9 mouse cellular contexts compared by ENCODE assay signal in the genomic region with DNA sequence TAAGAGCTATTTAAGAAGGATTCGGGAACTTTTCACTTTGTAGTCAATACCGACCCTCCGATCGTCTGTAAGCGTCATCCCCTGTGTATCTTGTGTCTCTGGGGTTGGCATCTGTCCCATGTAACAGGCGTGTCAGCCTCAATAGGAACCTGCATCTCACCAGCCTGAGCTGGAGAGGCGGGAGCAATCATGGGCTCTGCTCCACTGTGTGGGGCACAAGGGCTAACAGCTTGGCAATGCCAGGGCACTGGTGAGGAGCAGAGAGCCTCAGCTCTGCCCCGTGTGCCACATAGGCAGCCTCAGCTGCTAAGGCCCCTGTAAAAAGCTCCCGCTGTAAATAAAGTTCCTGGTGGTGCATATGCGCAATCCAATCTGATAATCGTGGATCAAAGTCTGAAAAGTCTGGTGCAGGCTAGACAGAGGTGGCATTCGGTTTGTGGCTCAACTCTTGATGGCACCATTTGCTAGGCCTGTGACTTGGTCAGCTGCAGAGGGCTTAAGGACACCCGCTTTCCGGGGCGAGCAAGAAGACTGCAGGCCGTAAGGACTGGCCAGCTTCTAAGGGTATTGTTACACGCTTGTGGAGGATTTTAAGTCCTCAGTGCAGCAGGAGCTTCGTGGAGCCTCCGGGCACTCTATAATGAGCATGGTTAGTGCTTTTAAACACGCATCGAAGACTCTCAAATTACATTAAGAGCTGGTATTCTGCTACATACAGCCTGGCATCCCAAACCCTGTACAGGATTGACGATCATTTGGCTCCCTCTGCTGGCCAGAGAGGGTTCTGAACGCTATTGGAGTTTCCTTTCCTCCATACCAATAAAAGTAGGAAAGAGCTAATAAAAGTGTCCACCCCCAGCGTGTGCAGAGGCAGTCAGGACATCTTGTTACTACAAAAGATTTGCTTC. TPM values are rescaled to one million over a fixed set of nuclear protein-coding genes. Genes with fewer than 3 reads are reported as not detected.
DNase-seq lines count a peak whose midpoint lies in the region; ATAC-seq and TF ChIP-seq lines count a peak whose summit lies in the region.
"Had no signal": no experiment of that assay in that cellular context is flagged by ENCODE, and none has a peak within 500 bp of the region (broad histone marks: within the 10 kb centered on the region; RNA-seq: fewer than 3 reads in every experiment).

No protein-coding gene starts in this region.

- H3K9ac ChIP-seq in forebrain, embryonic 15.5 days (replicated peaks), result no peak overlapping the region; the same call in 1 of the 2 replicates
- H3K9ac ChIP-seq in lung, embryonic 14.5 days, result no peak overlapping the region

- no peak overlapping the region for H3K27ac ChIP-seq in forebrain, embryonic 15.5 days (replicated peaks)
- no peak overlapping the region for H3K27ac ChIP-seq in lung, embryonic 14.5 days (ENCODE audit: low read depth)

- peak; percentile 90 for ATAC-seq in forebrain, embryonic 15.5 days (replicated peaks)
- peak; percentile 50 for ATAC-seq in lung, embryonic 14.5 days (ENCODE audit: insufficient read depth)

- 33% methylated on average over 24 of the region's 24 CpGs for WGBS in forebrain, embryonic 15.5 days
- 46% methylated on average over 24 of the region's 24 CpGs for WGBS in lung, embryonic 14.5 days

- peaks cover 12% of the 10 kb centered on the region for H3K4me1 ChIP-seq in forebrain, embryonic 15.5 days
- peaks cover 24% of the 10 kb centered on the region for H3K4me1 ChIP-seq in lung, embryonic 14.5 days (ENCODE audit: insufficient read depth)

- peak; percentile 79 for DNase-seq in ES-CJ7 (ENCODE audit: low read depth, low spot score)
- DNase-seq in cerebellum, adult 11 months, result peak; percentile 65
- peak; percentile 81 to 85 for DNase-seq in heart, postnatal 36 days
- DNase-seq in layer of hippocampus, adult 18-20 months (ENCODE audit: low spot score in 2 of 2), result peak; percentile 77 to 91
- DNase-seq in lung, embryonic 14.5 days, result peak; percentile 98
- DNase-seq in ovary, postnatal 14 days (ENCODE audit: low spot score), result peak; percentile 87
- peak; percentile 51 to 81 for DNase-seq in thymus, postnatal 10 days (ENCODE audit: low spot score in 2 of 2)

- H3K4me3 ChIP-seq in forebrain, embryonic 15.5 days, result no peak overlapping the region
- no peak overlapping the region for H3K4me3 ChIP-seq in lung, embryonic 14.5 days (ENCODE audit: low read depth, low read length)
- H3K4me3 ChIP-seq: megakaryocyte, embryonic 14.5 days had no signal

- peak; percentile 96 for TF ChIP-seq CTCF in lung, embryonic 14.5 days (IDR thresholded peaks at IDR 0.05; ENCODE audit: low read depth)

- no peaks in the 10 kb centered on the region for H3K9me3 ChIP-seq in forebrain, embryonic 15.5 days
- H3K9me3 ChIP-seq in lung, embryonic 14.5 days (ENCODE audit: low read depth, low read length), result no peaks in the 10 kb centered on the region

- intact Hi-C loops in heart, postnatal 36 days (cut with DNase I), result loop anchor here (1.0 to 2.0 kb wide), 3 partner anchors 108 to 514 kb away; no protein-coding TSS in a partner anchor

- H3K36me3 ChIP-seq in forebrain, embryonic 15.5 days, result no peaks in the 10 kb centered on the region
- H3K36me3 ChIP-seq in lung, embryonic 14.5 days (ENCODE audit: insufficient read depth), result no peaks in the 10 kb centered on the region

- no peaks in the 10 kb centered on the region for H3K27me3 ChIP-seq in forebrain, embryonic 15.5 days
- no peaks in the 10 kb centered on the region for H3K27me3 ChIP-seq in lung, embryonic 14.5 days (ENCODE audit: insufficient read depth, low read length)

- H3K4me2 ChIP-seq in forebrain, embryonic 15.5 days (replicated peaks), result no peak overlapping the region
- H3K4me2 ChIP-seq in lung, embryonic 14.5 days, result no peak overlapping the region

RNA-seq across cellular contexts. Expression of gene Cdc42ep4, which starts 59.2 kb away (rescaled TPM):
- polyA plus RNA-seq in forebrain, embryonic 15.5 days (2015; fragmentation: Nextera tagmentation; extraction: Ambion mirVana), result 91.5 and 97.2 TPM in 2 replicates
- 10 to 100 TPM; 16.5 to 20.5 TPM for total RNA-seq in heart, postnatal 36 days (2021)
- 10 to 100 TPM; 32.4 to 32.7 TPM for total RNA-seq in layer of hippocampus, adult 18-20 months (2021)
- 86.6 and 86.9 TPM in 2 replicates for polyA plus RNA-seq in lung, embryonic 14.5 days (2014; fragmentation: Nextera tagmentation; extraction: Ambion mirVana)
